Mouse (Mus musculus) forebrain, embryonic 10.5 days (tissue): Measurements from ENCODE around the gene Nfkbie. TPM values are rescaled to one million over a fixed set of nuclear protein-coding genes. Genes with fewer than 3 reads are reported as not detected.

ENCODE experiments used
- DNase-seq: peaks from one replicate; pipeline ENCODE4 v3.0.0-alpha.2; 2017; ENCODE audit warnings: low spot score; ENCODE audit errors: extremely low spot score
- H3K27ac ChIP-seq: fragments of 300-500 bp; sonication (generic); 2 replicates; pipeline ENCODE4 v1.5.1; 2016; ENCODE audit warnings: mild to moderate bottlenecking
- H3K27me3 ChIP-seq: fragments of 300-500 bp; sonication (generic); 2 replicates; pipeline ENCODE4 v1.6.1; 2016; ENCODE audit warnings: mild to moderate bottlenecking; ENCODE audit not compliant: poor library complexity, severe bottlenecking
- H3K36me3 ChIP-seq: fragments of 300-500 bp; sonication (generic); replicated peaks from 2 replicates; pipeline ENCODE4 v1.6.1; 2016; ENCODE audit warnings: mild to moderate bottlenecking, moderate library complexity
- H3K4me1 ChIP-seq: fragments of 300-500 bp; sonication (generic); 2 replicates; pipeline ENCODE4 v1.6.1; 2016
- H3K4me3 ChIP-seq: fragments of 300-500 bp; sonication (generic); 2 replicates; pipeline ENCODE4 v1.5.1; 2016; ENCODE audit warnings: mild to moderate bottlenecking, moderate library complexity
- H3K9me3 ChIP-seq: fragments of 300-500 bp; sonication (generic); 2 replicates; pipeline ENCODE4 v1.6.1; 2016; ENCODE audit warnings: mild to moderate bottlenecking, moderate library complexity
- WGBS: fragments of 180-500 bp; shearing (Covaris S2); methylation state at CpG from one replicate; pipeline ENCODE4 v1.1.7; 2016; 5-methylcytosine and 5-hydroxymethylcytosine counted together
- polyA plus RNA-seq: library from polyadenylated mRNA; unstranded; fragments of >200 nt; fragmentation: Nextera tagmentation; extraction: Ambion mirVana; gene quantifications from 2 replicates; pipeline ENCODE4 v1.2.1, GENCODE M21; 2016

Nfkbie gene
- polyA plus RNA-seq, 1 experiment from 2014 or later = 6.6 TPM

GRCm38 (mm10) chr17:45599446-45600242, 44.1 kb downstream of the Nfkbie start, which contains the start of gene Slc29a1:
Gene Slc29a1, minus strand, starts transcription at chr17:45599606.
- DNase-seq = no peak
- H3K36me3 ChIP-seq = no peaks in the 10 kb centered on the region
- H3K4me3 ChIP-seq = peak within 1 kb of the TSS; percentile 48
- H3K27me3 ChIP-seq = peaks cover 91% of the 10 kb centered on the region
- WGBS = 11% methylated on average over 32 of the region's 32 CpGs
- peak within 1 kb of the TSS; percentile 70 for H3K27ac ChIP-seq
- H3K4me1 ChIP-seq = peaks cover 70% of the 10 kb centered on the region
- no peaks in the 10 kb centered on the region for H3K9me3 ChIP-seq

- WGBS = 38% methylated on average over 8 of the region's 8 CpGs
- Histone ChIP-seq H3K4me1 (peaks cover 64% of the 10 kb centered on the region), H3K27ac (no peak overlapping the region; the same call in 1 of the 2 replicates), H3K36me3 (no peaks in the 10 kb centered on the region), H3K27me3 (peaks cover 85% of the 10 kb centered on the region), H3K9me3 (no peaks in the 10 kb centered on the region), H3K4me3 (no peak overlapping the region)
- no peak for DNase-seq
These were observed 44.8 kb downstream of the Nfkbie start for GRCm38 (mm10) chr17:45600267-45600666.

- WGBS = 8% methylated on average over 22 of the region's 22 CpGs
- Histone ChIP-seq H3K36me3 (no peaks in the 10 kb centered on the region), H3K9me3 (no peaks in the 10 kb centered on the region), H3K4me3 (peak overlapping the region; percentile 28), H3K4me1 (peaks cover 53% of the 10 kb centered on the region), H3K27me3 (peaks cover 74% of the 10 kb centered on the region), H3K27ac (peak overlapping the region; percentile 71)
- DNase-seq = no peak
These were observed 45.8 kb downstream of the Nfkbie start for GRCm38 (mm10) chr17:45601325-45601724.

- Histone ChIP-seq H3K4me1 (peaks cover 47% of the 10 kb centered on the region), H3K27me3 (peaks cover 69% of the 10 kb centered on the region), H3K9me3 (no peaks in the 10 kb centered on the region), H3K4me3 (peak within 1 kb of the TSS; percentile 28), H3K27ac (peak within 1 kb of the TSS; percentile 71), H3K36me3 (no peaks in the 10 kb centered on the region)
- no peak for DNase-seq
- WGBS = 31% methylated on average over 6 of the region's 6 CpGs
These were observed 46.4 kb downstream of the Nfkbie start, which contains the start of gene Mymx for GRCm38 (mm10) chr17:45601877-45602304. Gene Mymx, minus strand, starts transcription at chr17:45602102.

- Histone ChIP-seq H3K4me3 (no peak overlapping the region), H3K36me3 (no peaks in the 10 kb centered on the region), H3K27me3 (peaks cover 58% of the 10 kb centered on the region), H3K27ac (no peak overlapping the region), H3K4me1 (peaks cover 37% of the 10 kb centered on the region), H3K9me3 (0 out of 2 replicates have a peak, but pooled peaks cover 4% of the 10 kb centered on the region)
- DNase-seq = no peak
- WGBS = 81% methylated on average over 3 of the region's 3 CpGs
These were observed 47.5 kb downstream of the Nfkbie start for GRCm38 (mm10) chr17:45602984-45603383.

GRCm38 (mm10) chr17:45606992-45607879, 51.7 kb downstream of the Nfkbie start:
- Histone ChIP-seq H3K27ac (no peak overlapping the region), H3K9me3 (0 out of 2 replicates have a peak, but pooled peaks cover 4% of the 10 kb centered on the region)
- 86% methylated on average over 15 of the region's 15 CpGs for WGBS

GRCm38 (mm10) chr17:45608396-45608795, 52.9 kb downstream of the Nfkbie start:
- WGBS = 92% methylated on average over 4 of the region's 4 CpGs
- Histone ChIP-seq H3K27ac (no peak overlapping the region), H3K9me3 (0 out of 2 replicates have a peak, but pooled peaks cover 4% of the 10 kb centered on the region), H3K27me3 (peaks cover 4% of the 10 kb centered on the region), H3K4me3 (no peak overlapping the region), H3K36me3 (no peaks in the 10 kb centered on the region), H3K4me1 (peaks cover 15% of the 10 kb centered on the region)
- DNase-seq = no peak

More at GRCm38 (mm10) chr17:45606992-45607879, 51.7 kb downstream of the Nfkbie start:
- Histone ChIP-seq H3K27me3 (peaks cover 15% of the 10 kb centered on the region), H3K4me3 (no peak overlapping the region), H3K36me3 (no peaks in the 10 kb centered on the region), H3K4me1 (peaks cover 16% of the 10 kb centered on the region)
- no peak for DNase-seq

- no peak overlapping the region for H3K4me3 ChIP-seq
- peaks cover 15% of the 10 kb centered on the region for H3K4me1 ChIP-seq
- no peaks in the 10 kb centered on the region for H3K36me3 ChIP-seq
- peak overlapping the region; percentile 70 for H3K27ac ChIP-seq
- no peak for DNase-seq
- H3K9me3 ChIP-seq = 0 out of 2 replicates have a peak, but pooled peaks cover 4% of the 10 kb centered on the region
- WGBS = 32% methylated on average over 5 of the region's 5 CpGs
- H3K27me3 ChIP-seq = no peaks in the 10 kb centered on the region
These were observed 54.8 kb downstream of the Nfkbie start for GRCm38 (mm10) chr17:45610144-45610866.

- Histone ChIP-seq H3K27me3 (no peaks in the 10 kb centered on the region), H3K4me1 (peaks cover 20% of the 10 kb centered on the region), H3K9me3 (0 out of 2 replicates have a peak, but pooled peaks cover 4% of the 10 kb centered on the region), H3K27ac (no peak overlapping the region), H3K36me3 (no peaks in the 10 kb centered on the region), H3K4me3 (no peak overlapping the region)
- WGBS = 88% methylated on average over 8 of the region's 8 CpGs
- no peak for DNase-seq
These were observed 56.5 kb downstream of the Nfkbie start for GRCm38 (mm10) chr17:45612008-45612407.

Other genes with a start within 250 kb of the Nfkbie start
- 70.3 and 72.1 TPM in 2 replicates for gene Cdc5l, start 122.0 kb upstream of the Nfkbie start, polyA plus RNA-seq
- gene Spats1, start 80.3 kb upstream of the Nfkbie start, polyA plus RNA-seq = 0.48 and 0.50 TPM in 2 replicates
- gene Aars2, start 48.9 kb upstream of the Nfkbie start, polyA plus RNA-seq = 33.9 and 35.1 TPM in 2 replicates
- gene Tcte1, start 32.3 kb upstream of the Nfkbie start, polyA plus RNA-seq = 1.1 and 1.3 TPM in 2 replicates
- 4.8 and 6.3 TPM in 2 replicates for gene Tmem151b, start 6.0 kb upstream of the Nfkbie start, polyA plus RNA-seq
- gene Slc35b2, start 8.2 kb downstream of the Nfkbie start, polyA plus RNA-seq = 114 and 117 TPM in 2 replicates
- 2,210 and 2,220 TPM in 2 replicates for gene Hsp90ab1, start 17.6 kb downstream of the Nfkbie start, polyA plus RNA-seq
- 70.3 and 76.3 TPM in 2 replicates for gene Slc29a1, start 43.9 kb downstream of the Nfkbie start, polyA plus RNA-seq
- gene Mymx, start 46.4 kb downstream of the Nfkbie start, polyA plus RNA-seq = 0.27 and 0.30 TPM in 2 replicates
- gene Capn11, start 103.6 kb downstream of the Nfkbie start, polyA plus RNA-seq = 1.1 and 1.6 TPM in 2 replicates
- 142 and 151 TPM in 2 replicates for gene Mrpl14, start 130.6 kb downstream of the Nfkbie start, polyA plus RNA-seq
- gene Tmem63b, start 131.2 kb downstream of the Nfkbie start, polyA plus RNA-seq = 46.9 and 49.0 TPM in 2 replicates
- gene 1600014C23Rik, start 178.1 kb downstream of the Nfkbie start, polyA plus RNA-seq = 0.79 TPM in 1 of 2 replicates, not detected in the other